Mouse (Mus musculus): ENCODE measurements around the gene Clca3a1. TPM values are rescaled to one million over a fixed set of nuclear protein-coding genes. Genes with fewer than 3 reads are reported as not detected.
A peak's percentile ranks its signal among the peaks of the same experiment; 100 is the strongest.

The Clca3a1 gene
- polyA plus RNA-seq, 1 experiment from 2014 or later = 2.6 TPM

DNA sequence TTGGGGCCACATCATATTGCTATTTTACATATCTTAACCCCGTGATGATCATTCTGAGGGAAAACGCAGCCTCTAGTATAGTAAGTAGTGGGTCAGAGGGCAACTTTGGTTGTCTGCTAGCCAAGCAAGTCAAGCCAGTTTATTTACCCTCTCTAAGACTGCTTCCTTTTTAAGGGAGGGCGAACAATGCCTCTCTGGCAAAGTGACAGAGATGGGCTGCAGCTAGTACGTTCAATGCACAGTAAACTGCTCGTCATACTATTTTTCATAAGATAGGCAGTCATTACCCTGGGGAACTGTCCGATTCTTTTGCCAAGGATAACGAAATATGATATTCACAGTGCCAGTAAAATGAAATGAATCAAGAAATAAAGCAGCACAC, 42.1 kb downstream of the Clca3a1 start:
- H3K4me2 ChIP-seq = peak overlapping the region; percentile 88
- H3K4me1 ChIP-seq (replicated peaks) = peaks cover 63% of the 10 kb centered on the region
- H3K27me3 ChIP-seq = no peaks in the 10 kb centered on the region
- peaks cover 6% of the 10 kb centered on the region for H3K36me3 ChIP-seq
- H3K9ac ChIP-seq = peak overlapping the region; percentile 97
- WGBS (ENCODE audit: insufficient replicate concordance) = 19% methylated on average over 7 of the region's 7 CpGs
- ATAC-seq (ENCODE audit: low read depth) (no peak), DNase-seq (no peak)
- H3K4me3 ChIP-seq (replicated peaks) = peak overlapping the region; percentile 98
- peak overlapping the region; percentile 100 for H3K27ac ChIP-seq
- H3K9me3 ChIP-seq (replicated peaks) = no peaks in the 10 kb centered on the region

DNA sequence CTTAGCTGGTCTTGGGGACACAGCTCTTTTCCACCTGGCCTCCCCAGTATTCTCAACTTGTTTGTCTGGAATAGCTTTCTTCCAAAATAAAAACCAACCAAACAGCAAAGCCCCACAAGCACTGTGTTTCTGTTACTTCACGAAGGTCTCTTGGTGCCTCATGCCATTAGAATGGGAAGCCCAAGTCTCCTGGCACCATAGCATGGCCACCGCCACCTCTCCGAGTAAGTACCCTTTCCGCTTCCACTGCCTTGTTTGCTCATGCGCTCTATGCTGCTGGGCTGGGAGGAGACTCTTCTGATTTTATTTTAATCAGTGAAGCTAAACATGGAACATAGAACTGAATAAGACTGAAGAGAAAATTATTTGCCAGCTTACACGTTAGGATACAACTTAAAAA, 42.9 kb downstream of the Clca3a1 start:
- Histone ChIP-seq H3K36me3 (peaks cover 9% of the 10 kb centered on the region), H3K9me3 (replicated peaks) (no peaks in the 10 kb centered on the region), H3K4me3 (replicated peaks) (peak overlapping the region; percentile 35), H3K4me2 (peak overlapping the region; percentile 56), H3K9ac (peak overlapping the region; percentile 55), H3K27me3 (no peaks in the 10 kb centered on the region), H3K4me1 (replicated peaks) (peaks cover 63% of the 10 kb centered on the region), H3K27ac (no peak overlapping the region)
- 83% methylated on average over 6 of the region's 6 CpGs for WGBS (ENCODE audit: insufficient replicate concordance)
- DNase-seq (no peak), ATAC-seq (ENCODE audit: low read depth) (no peak)

DNA sequence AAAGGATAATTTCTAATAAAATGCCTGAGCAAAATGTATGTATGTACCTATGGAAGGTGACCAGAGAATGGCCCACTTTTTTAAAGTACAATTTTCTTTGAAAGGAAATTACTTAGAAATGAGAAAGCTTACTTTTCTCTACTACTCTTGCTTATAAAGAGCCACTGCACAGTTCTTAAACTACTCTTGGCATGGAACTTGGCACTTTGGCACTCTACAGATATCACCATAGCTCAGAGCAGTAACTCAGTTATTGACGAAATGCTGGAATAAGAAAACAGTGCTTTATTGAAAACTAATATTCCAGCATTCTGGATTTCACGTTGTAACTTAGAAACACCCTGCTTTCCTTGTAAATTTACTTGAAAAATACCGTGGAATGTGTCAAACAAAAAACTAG, 43.7 kb downstream of the Clca3a1 start:
- H3K4me3 ChIP-seq (replicated peaks) = no peak overlapping the region
- 85% methylated on average over 3 of the region's 3 CpGs for whole genome bisulfite sequencing (ENCODE audit: insufficient replicate concordance)
- H3K27me3 ChIP-seq = no peaks in the 10 kb centered on the region
- no peak overlapping the region for H3K4me2 ChIP-seq
- no peaks in the 10 kb centered on the region for H3K9me3 ChIP-seq (replicated peaks)
- peaks cover 16% of the 10 kb centered on the region for H3K36me3 ChIP-seq
- no peak overlapping the region for H3K27ac ChIP-seq
- H3K9ac ChIP-seq = peak overlapping the region; percentile 55; the same call in 1 of the 2 replicates
- H3K4me1 ChIP-seq (replicated peaks) = peaks cover 61% of the 10 kb centered on the region
- DNase-seq (no peak), ATAC-seq (ENCODE audit: low read depth) (no peak)

DNA sequence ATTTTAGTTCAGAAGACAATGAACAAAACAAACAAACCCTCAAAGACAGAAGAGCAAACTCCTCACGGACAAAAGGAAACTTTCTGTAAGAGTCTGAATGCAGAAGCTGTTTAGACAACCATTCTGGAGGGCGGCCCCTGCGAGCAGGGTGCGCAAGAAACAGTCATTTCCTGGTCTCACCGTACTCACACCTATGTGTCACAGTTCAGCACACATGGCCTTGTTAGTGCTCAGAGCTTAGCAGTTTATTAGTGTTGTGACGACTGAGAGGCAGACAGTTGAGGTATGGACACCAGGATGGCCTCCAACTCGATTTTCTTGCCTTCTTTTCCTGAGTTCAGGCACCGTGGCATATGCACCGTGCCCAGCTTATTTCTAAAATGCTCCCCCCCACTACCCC, 44.9 kb downstream of the Clca3a1 start:
- WGBS (ENCODE audit: insufficient replicate concordance) = 60% methylated on average over 9 of the region's 9 CpGs
- H3K36me3 ChIP-seq = peaks cover 28% of the 10 kb centered on the region
- H3K9ac ChIP-seq = peak overlapping the region; percentile 41; the same call in 1 of the 2 replicates
- DNase-seq (no peak), ATAC-seq (ENCODE audit: low read depth) (no peak)
- H3K27me3 ChIP-seq = no peaks in the 10 kb centered on the region
- H3K4me2 ChIP-seq = peak overlapping the region; percentile 12; the same call in 1 of the 2 replicates
- no peaks in the 10 kb centered on the region for H3K9me3 ChIP-seq (replicated peaks)
- H3K27ac ChIP-seq = peak overlapping the region; percentile 34
- H3K4me1 ChIP-seq (replicated peaks) = peaks cover 49% of the 10 kb centered on the region
- no peak overlapping the region for H3K4me3 ChIP-seq (replicated peaks)

DNA sequence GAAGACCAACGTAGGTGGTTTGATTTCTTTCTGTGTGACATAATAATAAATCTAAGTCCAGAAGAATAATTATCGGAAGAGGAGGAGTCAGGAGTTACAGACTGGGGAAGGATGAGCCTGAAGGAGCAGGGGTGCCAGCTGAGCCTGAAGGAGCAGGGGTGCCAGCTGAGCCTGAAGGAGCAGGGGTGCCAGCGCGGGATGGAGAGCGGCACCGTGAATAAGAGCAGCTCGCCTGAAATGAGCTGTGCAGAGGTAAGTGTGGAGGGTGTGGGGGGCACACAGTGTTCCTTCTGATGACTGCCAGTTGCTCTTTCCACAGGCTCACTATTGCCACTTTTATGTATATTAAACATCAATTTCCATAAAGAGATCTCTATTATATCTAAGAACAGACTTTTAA, 45.7 kb downstream of the Clca3a1 start:
- H3K9ac ChIP-seq = no peak overlapping the region

DNA sequence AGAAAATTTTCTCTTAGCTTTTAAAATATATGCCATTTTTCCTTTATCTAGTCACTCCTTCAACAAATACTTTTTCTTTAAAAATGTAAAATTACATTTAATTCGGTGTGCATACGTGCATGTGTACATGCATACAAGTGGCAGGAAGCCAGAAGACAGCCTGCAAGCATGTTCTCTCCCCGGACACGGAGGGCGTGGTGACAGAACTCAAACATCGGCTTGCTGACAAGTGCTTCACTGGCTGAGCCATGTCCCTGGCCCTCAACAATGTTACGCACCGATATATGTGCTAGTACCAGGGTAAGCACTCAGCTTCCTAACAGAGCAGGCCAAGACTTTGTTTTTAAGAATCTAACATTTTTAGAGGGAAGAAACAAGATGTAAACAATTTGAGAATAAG, 46.2 kb downstream of the Clca3a1 start:
- Histone ChIP-seq H3K27me3 (no peaks in the 10 kb centered on the region), H3K9ac (no peak overlapping the region), H3K36me3 (peaks cover 32% of the 10 kb centered on the region), H3K9me3 (replicated peaks) (no peaks in the 10 kb centered on the region), H3K4me1 (replicated peaks) (peaks cover 44% of the 10 kb centered on the region), H3K4me3 (replicated peaks) (no peak overlapping the region), H3K27ac (no peak overlapping the region), H3K4me2 (no peak overlapping the region)
- ATAC-seq (ENCODE audit: low read depth) = no peak
- 72% methylated on average over 8 of the region's 8 CpGs for WGBS (ENCODE audit: insufficient replicate concordance)
- DNase-seq = no peak

More for the DNA sequence above, 45.7 kb downstream of the Clca3a1 start:
- Histone ChIP-seq H3K4me3 (replicated peaks) (no peak overlapping the region), H3K27ac (no peak overlapping the region), H3K4me1 (replicated peaks) (peaks cover 44% of the 10 kb centered on the region), H3K27me3 (no peaks in the 10 kb centered on the region), H3K4me2 (no peak overlapping the region), H3K36me3 (peaks cover 28% of the 10 kb centered on the region), H3K9me3 (replicated peaks) (no peaks in the 10 kb centered on the region)
- WGBS (ENCODE audit: insufficient replicate concordance) = 86% methylated on average over 7 of the region's 7 CpGs
- DNase-seq (no peak), ATAC-seq (ENCODE audit: low read depth) (no peak)

DNA sequence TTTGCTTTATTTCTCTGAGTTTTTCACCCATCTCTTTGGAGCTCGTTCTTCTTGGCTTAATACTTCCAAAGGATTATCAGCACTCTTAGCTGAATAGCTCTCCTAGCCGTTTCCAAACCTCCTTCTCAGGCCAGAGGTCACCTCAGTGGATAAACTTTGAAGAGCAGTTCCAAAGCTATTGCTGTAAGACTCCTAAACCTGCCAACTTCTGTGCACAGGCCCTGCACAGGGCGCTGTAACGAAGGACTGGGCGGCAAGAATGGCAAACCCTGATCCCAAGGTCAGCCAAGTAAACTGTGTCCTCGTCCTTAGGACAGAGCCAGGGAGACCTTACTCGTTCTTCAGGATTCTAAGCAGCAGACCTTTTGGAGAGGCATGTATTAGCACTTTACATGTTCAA, 46.7 kb downstream of the Clca3a1 start:
- WGBS (ENCODE audit: insufficient replicate concordance) = 80% methylated on average over 7 of the region's 7 CpGs
- no peak for DNase-seq

DNA sequence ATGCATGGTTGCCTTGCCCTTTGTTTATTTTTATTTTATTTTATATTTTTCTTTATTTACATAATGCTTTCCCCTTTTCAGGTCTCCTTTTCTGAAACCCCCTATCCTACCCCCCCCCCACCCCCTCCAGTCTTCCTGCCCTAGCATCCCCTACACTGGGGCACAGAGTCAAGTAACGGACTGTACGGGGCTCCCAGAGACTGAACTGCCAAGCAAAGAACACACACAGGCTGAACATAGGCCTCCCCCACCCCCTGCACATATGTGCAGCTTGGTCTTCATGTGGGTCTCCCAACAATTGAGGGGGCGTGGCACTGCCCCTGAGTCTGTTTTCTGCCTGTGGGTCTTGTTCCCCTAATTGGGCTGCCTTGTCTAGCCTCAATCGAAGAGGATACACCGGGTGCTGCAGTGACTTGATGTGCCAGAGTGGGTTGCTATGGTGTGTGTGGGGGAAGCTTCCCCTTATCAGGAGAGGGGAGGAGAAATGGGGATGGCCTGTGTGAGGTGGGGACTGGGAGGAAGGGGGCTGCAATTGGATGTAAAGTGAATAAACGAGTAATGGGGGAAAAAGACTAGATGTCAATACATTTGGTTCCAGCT, 49.1 kb downstream of the Clca3a1 start:
- peaks cover 49% of the 10 kb centered on the region for H3K36me3 ChIP-seq
- no peaks in the 10 kb centered on the region for H3K27me3 ChIP-seq
- no peak overlapping the region for H3K27ac ChIP-seq
- ATAC-seq (ENCODE audit: low read depth) = peak; percentile 53; the same call in 1 of the 2 replicates
- no peaks in the 10 kb centered on the region for H3K9me3 ChIP-seq (replicated peaks)
- WGBS (ENCODE audit: insufficient replicate concordance) = 74% methylated on average over 6 of the region's 6 CpGs
- no peak overlapping the region for H3K9ac ChIP-seq
- DNase-seq = no peak
- H3K4me2 ChIP-seq = no peak overlapping the region
- H3K4me3 ChIP-seq (replicated peaks) = no peak overlapping the region
- H3K4me1 ChIP-seq (replicated peaks) = peaks cover 26% of the 10 kb centered on the region

More for the DNA sequence above, 46.7 kb downstream of the Clca3a1 start:
- H3K9me3 ChIP-seq (replicated peaks) = no peaks in the 10 kb centered on the region
- no peak overlapping the region for H3K4me3 ChIP-seq (replicated peaks)
- no peaks in the 10 kb centered on the region for H3K27me3 ChIP-seq
- H3K4me1 ChIP-seq (replicated peaks) = peaks cover 44% of the 10 kb centered on the region
- H3K36me3 ChIP-seq = peaks cover 35% of the 10 kb centered on the region
- no peak overlapping the region for H3K4me2 ChIP-seq
- H3K9ac ChIP-seq = no peak overlapping the region
- no peak overlapping the region for H3K27ac ChIP-seq
- ATAC-seq (ENCODE audit: low read depth) = no peak

DNA sequence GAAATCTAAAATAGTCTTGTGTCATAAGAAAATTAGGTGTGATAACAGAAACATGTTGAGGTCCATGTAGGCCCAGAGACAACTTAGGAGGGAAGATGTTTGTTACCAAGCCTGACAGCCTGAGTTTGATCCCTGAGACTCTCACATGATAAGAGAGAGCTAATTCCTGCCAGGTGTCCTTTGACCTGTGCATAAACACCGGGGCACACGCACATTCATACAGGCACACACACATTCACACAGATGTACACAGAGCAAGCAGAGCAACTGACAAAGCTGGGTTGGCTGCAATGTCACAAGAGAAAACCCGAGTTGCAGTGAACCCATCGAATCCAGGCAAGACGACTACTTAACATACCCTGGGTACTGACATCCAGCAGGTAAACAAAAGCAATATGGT, 52.2 kb downstream of the Clca3a1 start:
- ATAC-seq (ENCODE audit: low read depth) (no peak), DNase-seq (no peak)
- no peaks in the 10 kb centered on the region for H3K9me3 ChIP-seq (replicated peaks)
- peaks cover 63% of the 10 kb centered on the region for H3K36me3 ChIP-seq
- H3K27ac ChIP-seq = no peak overlapping the region
- H3K4me3 ChIP-seq (replicated peaks) = no peak overlapping the region
- H3K4me2 ChIP-seq = no peak overlapping the region
- no peak overlapping the region for H3K9ac ChIP-seq
- H3K4me1 ChIP-seq (replicated peaks) = no peaks in the 10 kb centered on the region
- 86% methylated on average over 5 of the region's 5 CpGs for WGBS (ENCODE audit: insufficient replicate concordance)
- no peaks in the 10 kb centered on the region for H3K27me3 ChIP-seq

DNA sequence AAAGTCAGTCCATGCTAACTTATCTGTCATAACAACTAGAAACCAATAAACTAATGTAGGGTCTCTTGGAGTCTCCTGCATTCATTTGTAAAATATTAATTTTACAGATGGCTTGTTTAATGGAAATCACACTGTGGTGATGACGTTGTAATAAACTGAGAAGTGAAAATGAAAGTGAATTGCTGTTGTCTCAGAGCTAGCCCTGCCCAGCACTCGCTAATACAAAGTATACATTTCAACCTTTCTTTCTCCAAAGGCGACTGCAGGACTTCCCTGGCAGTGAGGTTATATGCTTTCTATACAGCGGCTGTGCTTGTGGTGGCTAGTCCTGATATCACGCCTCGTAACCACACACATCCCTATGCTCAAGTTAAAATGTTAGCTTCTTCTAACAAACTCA, 56.8 kb downstream of the Clca3a1 start:
- Histone ChIP-seq H3K4me1 (replicated peaks) (peaks cover 6% of the 10 kb centered on the region), H3K27me3 (no peaks in the 10 kb centered on the region), H3K36me3 (peaks cover 57% of the 10 kb centered on the region), H3K9ac (no peak overlapping the region; the same call in 1 of the 2 replicates), H3K4me3 (replicated peaks) (no peak overlapping the region), H3K4me2 (no peak overlapping the region), H3K27ac (no peak overlapping the region), H3K9me3 (replicated peaks) (no peaks in the 10 kb centered on the region)
- no peak for ATAC-seq (ENCODE audit: low read depth)
- 74% methylated on average over 6 of the region's 6 CpGs for WGBS (ENCODE audit: insufficient replicate concordance)
- DNase-seq = no peak

DNA sequence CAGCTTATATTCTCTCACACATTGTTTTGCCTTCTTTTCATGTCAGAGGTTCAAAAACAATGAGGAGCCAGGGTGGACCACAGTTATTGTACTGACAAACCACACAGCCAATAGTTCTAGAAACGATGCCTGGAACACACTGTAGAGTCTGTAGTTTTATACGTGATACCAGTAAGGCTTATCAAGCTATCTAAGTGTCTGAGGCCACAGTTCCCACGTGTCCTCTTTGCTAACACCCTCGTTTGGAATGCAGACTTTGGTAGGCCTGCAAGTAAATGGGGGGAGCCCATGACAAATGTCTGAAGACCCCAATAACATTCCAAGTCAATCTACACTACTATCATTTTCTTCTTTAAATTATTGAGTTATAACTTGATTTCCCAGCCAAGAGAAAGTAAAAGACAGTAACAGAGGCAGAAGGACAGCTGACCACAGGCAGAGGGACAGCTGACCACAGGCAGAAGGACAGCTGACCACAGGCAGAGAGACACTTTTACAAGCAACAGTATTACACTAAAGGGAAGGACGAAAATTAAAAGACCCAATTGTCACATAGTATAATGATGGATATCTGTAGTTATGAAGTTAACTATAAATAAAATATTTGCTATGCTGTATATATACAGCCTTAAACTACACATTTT, 61.9 kb downstream of the Clca3a1 start:
- no peaks in the 10 kb centered on the region for H3K27me3 ChIP-seq
- peaks cover 62% of the 10 kb centered on the region for H3K36me3 ChIP-seq
- WGBS (ENCODE audit: insufficient replicate concordance) = 33% methylated on average over 5 of the region's 5 CpGs
- no peak overlapping the region for H3K4me3 ChIP-seq (replicated peaks)
- no peaks in the 10 kb centered on the region for H3K9me3 ChIP-seq (replicated peaks)
- ATAC-seq (ENCODE audit: low read depth) (peak; percentile 53; the same call in 1 of the 2 replicates), DNase-seq (no peak)
- H3K27ac ChIP-seq = peak overlapping the region; percentile 56; the same call in 1 of the 2 replicates
- H3K4me2 ChIP-seq = no peak overlapping the region
- peaks cover 13% of the 10 kb centered on the region for H3K4me1 ChIP-seq (replicated peaks)
- H3K9ac ChIP-seq = no peak overlapping the region

DNA sequence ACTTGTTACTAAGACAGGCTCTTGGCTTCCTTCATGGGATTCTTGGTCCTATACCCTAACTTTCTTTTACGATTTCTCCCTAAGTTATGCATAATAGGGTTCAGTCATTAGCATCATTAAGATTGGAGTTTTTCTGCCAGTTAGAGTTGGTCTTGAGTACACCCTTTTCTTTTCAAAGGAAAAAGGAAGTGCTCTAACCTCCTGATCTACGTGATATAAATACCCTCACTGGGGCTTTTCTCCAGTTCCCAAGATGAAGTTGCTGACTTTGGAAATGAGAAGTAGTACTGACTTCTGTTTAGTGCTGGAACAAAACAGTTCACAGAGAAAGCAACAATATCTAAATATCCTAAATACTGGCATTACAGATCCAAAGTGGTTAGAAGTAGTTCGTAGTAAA, 62.8 kb downstream of the Clca3a1 start:
- 56% methylated on average over 3 of the region's 3 CpGs for WGBS (ENCODE audit: insufficient replicate concordance)
- H3K9ac ChIP-seq = no peak overlapping the region
- H3K27me3 ChIP-seq = no peaks in the 10 kb centered on the region
- no peak overlapping the region for H3K4me2 ChIP-seq
- no peak for DNase-seq
- no peak overlapping the region for H3K4me3 ChIP-seq (replicated peaks)
- peaks cover 13% of the 10 kb centered on the region for H3K4me1 ChIP-seq (replicated peaks)
- no peaks in the 10 kb centered on the region for H3K9me3 ChIP-seq (replicated peaks)
- ATAC-seq (ENCODE audit: low read depth) = no peak
- peaks cover 62% of the 10 kb centered on the region for H3K36me3 ChIP-seq
- no peak overlapping the region; the same call in 1 of the 2 replicates for H3K27ac ChIP-seq
